Mouse (Mus musculus): Measurements from ENCODE around the gene Olfr702.

The Olfr702 gene

DNA sequence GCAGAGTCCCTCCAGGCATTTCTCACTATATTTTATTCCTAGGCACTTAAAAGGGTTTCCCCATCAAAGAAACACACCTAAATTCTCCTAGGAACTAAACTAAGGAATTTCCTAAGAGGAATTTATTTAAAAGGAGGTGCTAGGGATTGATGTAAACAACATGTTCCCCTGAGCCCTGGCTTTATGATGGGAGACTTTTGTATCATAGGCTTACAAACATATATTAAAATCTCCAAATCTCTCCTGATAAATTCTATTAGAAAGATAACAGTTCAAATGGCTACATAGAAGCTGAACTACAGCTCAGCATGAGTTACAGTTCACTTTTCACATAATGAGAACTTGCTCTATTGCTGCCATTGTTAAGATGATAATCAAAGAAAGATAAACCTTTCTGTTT lies at the start of gene Olfr702:
Gene Olfr702 (minus strand): TSS at position 101 of the 400 bp plus-strand sequence.
- DNase-seq (ENCODE audit: low spot score in 2 of 2): no peak

DNA sequence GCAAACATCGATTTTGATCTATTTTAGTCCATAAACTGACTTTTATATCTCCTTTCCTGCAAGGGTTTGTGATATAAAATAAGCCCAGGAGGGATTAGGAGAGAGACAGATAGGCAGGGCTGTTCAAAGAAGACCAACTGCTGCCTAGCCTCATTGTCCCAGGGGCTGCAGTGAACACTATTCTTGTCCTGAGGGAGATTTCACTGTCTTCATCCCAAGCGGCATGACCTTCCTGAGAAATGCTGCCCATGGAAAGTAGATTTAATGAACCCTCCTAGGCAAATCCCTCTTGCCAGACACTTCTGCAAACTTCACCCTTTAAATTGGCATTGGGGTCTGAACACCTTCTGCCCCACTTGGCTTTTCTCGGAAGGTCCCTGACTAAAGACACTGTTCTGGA lies 43.1 kb upstream of the Olfr702 start, which contains the start of gene Olfr705:
Gene Olfr705 (minus strand): TSS at position 101 of the 400 bp plus-strand sequence.
- no peak for DNase-seq (ENCODE audit: low spot score in 2 of 2)

DNA sequence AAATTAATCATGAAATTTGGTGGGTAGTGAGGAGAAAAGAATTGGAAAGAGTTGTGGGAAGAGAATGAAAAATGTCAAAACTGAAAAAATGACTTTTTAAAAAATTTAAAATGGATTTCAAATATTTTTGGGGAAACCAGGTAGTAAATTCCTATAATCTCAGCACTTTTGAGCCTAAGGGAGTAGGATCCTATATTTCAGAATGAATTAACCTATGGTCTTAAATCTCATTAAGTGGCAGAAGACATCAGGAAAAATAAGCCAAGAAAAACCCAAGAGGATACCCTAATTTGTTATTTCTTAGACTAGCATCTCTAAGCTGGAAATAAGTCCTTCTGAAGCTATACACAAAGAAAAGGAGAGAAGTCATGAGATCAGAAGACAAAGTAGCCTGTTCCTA lies 29.2 kb upstream of the Olfr702 start, which contains the start of gene Olfr704:
Gene Olfr704 (plus strand): TSS at position 301 of the 400 bp plus-strand sequence.
- no peak for DNase-seq (ENCODE audit: low spot score in 2 of 2)

DNA sequence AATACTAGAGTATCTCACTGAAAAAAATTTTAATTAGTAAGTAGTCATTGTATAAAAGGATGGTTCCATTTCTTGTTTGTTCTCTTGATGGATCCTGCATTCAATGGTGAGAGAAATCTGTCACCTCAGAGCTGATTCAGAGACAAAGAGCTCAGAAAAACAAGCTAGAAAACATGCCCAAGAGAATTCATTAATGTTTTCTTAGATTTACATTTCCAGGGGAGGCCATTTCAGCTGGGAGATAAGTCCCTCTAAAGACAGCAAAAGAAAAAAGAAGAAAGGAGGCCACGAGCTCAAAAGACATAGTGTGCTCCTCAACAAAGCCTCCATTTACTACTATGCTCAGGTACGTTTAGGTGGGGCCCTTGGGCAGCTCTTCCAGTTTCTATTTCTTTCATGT lies 9.4 kb upstream of the Olfr702 start, which contains the start of gene Olfr703:
Gene Olfr703 (plus strand): TSS at position 301 of the 400 bp plus-strand sequence.
- no peak for DNase-seq (ENCODE audit: low spot score in 2 of 2)

DNA sequence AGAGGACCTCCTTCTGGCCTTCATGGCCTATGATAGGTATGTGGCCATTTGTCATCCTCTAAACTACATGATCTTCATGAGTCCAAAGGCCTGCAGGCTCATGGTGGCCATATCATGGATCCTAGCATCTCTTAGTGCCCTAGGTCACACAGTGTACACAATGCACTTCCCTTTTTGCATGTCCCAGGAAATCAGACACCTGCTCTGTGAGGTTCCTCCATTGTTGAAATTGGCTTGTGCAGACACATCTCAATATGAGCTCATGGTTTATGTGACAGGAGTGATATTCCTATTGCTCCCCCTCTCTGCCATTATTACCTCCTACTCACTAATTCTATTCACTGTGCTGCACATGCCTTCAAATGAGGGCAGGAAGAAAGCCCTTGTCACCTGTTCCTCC lies 15.3 kb downstream of the Olfr702 start:
- no peak for DNase-seq (ENCODE audit: low spot score in 2 of 2)

DNA sequence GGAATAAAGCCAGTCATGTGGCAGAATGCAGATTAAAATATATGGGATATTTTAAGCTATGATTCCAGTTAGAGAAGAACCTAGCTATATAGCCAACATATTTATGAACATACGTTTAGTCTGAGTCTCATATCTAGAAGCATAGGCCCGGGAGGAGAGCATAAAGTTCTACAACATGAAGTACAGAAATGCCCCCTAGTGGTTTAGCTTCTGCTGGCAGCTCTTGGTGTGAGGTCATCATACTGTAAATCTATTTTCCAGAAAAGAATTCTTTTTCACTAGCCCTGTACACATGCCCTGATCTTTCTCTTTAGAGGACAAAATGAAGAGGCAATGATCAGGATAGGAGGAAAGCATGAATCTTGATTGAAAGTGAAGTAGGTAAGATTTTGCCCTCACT lies 17.9 kb downstream of the Olfr702 start:
- no peak for DNase-seq (ENCODE audit: low spot score in 2 of 2)

DNA sequence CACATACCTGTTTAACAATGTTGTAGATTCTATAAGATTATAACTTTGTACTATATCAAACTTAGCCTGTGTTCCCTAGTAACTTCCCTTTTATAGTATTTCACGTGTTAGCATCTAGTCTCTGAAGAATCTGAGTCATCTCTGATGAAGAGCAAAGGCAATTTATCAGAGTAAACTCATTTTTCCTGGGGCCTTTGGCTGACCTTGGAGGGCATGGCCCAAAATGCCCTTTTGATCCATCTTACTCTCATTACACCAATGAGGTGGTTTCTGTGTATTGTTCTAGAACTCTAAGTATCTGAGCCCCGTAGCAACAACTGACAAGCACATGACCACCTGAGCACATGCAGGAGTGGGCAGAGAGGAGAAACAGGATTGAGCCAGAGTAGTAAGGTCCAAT lies 19.9 kb downstream of the Olfr702 start, which contains the start of gene Olfr701:
Gene Olfr701 (plus strand): TSS at position 301 of the 400 bp plus-strand sequence.
- DNase-seq (ENCODE audit: low spot score in 2 of 2): no peak

DNA sequence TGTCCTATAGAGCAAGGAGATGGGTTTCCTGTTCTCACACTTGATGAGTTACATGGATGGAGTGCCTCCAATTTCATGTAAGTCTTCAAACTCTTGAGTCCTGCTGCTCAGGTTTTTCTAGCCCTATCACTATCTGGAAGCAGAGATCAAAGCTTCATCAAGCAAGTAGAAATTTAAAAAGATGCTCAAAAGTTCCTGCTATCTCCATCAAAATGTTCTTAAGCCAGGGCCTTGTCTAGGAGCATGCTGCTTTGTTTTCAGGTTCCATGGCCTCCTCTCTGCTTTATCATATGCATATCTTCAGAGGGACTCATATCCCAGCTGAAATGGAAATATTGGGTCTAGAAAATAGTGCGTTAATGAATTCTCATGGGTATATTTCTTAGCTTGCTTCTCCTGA lies 25.0 kb downstream of the Olfr702 start, which contains the start of gene Olfr700:
Gene Olfr700 (minus strand): TSS at position 101 of the 400 bp plus-strand sequence.
- DNase-seq (ENCODE audit: low spot score in 2 of 2): no peak

DNA sequence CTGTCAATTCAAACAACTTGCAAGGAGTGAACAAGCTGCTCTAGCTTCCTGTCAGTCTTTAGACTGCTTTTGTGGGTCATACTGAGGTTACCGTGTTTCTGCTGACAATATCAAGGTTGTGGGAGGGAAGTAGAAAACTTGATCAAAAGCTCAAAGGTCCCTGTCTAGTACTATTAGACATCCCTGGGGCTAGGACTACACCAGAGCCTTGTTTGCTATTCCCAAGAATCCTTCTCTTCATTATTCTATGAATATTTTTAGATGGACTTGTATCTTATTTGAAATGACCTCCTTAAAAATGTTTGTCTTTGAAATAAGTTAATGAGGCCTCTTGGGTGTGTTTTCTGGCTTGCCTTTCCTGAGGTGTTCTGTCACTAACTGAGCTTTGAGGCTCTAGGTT lies 40.6 kb downstream of the Olfr702 start, which contains the start of gene Olfr699:
Gene Olfr699 (minus strand): TSS at position 101 of the 400 bp plus-strand sequence.
- no peak for DNase-seq (ENCODE audit: low spot score in 2 of 2)

DNA sequence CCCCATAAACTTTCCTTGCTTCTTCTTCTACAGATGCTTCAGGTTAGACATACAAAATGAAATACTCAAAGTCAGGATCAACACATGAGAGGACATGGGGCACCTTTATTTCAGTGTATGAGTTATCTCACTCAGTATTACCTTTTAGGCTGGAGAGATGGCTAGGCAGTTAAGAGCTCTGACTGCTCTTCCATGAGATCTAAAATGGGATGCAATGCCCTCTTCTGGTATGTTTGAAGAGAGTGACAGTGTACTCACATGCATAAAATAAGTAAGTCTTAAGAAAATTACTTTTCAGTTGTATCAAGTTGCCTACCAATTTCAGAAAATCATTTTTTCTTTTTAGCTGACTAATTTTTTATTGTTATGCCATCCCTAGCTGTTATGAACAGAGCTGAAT lies 45.4 kb downstream of the Olfr702 start:
- DNase-seq (ENCODE audit: low spot score in 2 of 2): no peak

Measured in right cerebral cortex, postnatal 36 days (tissue).